Mouse (Mus musculus) heart, postnatal 14 days (tissue): ENCODE results near the gene Bpifc. TPM values are rescaled to one million over a fixed set of nuclear protein-coding genes. Genes with fewer than 3 reads are reported as not detected.

Source experiments
- DNase-seq, 2 experiments: peaks; one replicate each; pipeline ENCODE4 v3.0.0; 2021 to 2022
- intact Hi-C: fragments of 180-260 bp; cut with DNase I; formaldehyde crosslinking; loops from one replicate; pipeline ENCODE4 v1.15.1; 2025
- total RNA-seq, 2 experiments: library from RNA; stranded (reverse); gene quantifications; 2 replicates each; pipeline ENCODE4 v1.2.3; 2021

Bpifc gene
- total RNA-seq, 2 experiments from 2014 or later: not detected

DNA sequence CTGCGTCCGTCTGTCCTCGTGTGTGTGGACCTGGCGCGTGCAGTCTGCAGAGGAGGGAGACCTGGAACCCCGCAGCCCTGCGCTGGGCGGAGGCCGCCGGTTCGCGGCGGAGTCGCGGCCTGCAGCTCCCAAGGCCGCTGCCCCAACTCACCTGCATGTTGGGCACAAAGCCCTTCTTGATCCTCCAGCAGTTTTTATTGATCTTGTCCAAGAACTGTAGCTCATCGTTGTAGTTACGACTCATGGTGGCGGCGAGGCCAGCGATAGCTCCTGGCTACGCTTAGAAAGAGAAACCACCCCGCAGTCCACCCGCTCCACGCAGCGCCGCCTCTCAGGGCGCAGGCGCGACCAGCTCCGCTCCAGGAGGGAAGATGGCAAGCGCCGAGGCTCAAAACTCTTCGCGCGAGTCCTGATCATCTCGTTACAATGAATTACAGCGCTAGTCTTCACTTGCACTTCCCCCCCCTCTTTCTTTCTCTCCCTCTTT lies 54.2 kb downstream of the Bpifc start, which contains the start of gene Rtcb:
Rtcb (minus strand) TSS at position 360 of the 487 bp plus-strand sequence.
- intact Hi-C loops: loop anchor here (2.0 kb wide), 1 partner anchor 41 kb away; the partner anchor contains the start of gene Prdm4
- DNase-seq: peak; percentile 97 to 99

DNA sequence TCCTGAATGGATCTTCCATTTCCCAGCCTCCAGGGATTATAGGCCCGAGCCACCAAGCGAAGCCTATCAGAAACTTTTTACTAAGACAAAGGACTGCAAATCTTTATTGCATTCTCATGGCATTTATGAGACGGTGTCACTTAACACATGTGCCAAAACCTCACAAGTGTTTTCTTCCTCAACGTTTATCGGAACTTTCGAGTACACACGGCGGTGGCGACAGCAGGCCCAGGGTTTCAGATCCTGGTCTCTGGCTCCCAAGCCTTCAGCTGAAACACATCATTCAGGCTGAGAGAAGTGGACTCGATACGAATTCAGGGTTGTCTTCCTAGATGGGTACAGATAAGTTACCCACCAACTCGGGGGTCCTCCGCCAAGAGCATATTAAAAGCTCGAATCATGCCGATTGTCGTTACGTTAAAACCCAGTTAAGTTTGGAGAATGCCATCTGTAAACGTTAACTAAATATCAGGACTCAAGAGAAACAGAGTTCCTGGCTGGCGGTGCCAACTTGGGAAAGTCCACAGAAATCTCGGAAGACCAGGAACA lies 54.8 kb downstream of the Bpifc start:
- intact Hi-C loops: loop anchor here (2.0 kb wide), 1 partner anchor 40 kb away; the partner anchor contains the start of gene Prdm4
- peak in 1 of 2 experiments; percentile 2 for DNase-seq

DNA sequence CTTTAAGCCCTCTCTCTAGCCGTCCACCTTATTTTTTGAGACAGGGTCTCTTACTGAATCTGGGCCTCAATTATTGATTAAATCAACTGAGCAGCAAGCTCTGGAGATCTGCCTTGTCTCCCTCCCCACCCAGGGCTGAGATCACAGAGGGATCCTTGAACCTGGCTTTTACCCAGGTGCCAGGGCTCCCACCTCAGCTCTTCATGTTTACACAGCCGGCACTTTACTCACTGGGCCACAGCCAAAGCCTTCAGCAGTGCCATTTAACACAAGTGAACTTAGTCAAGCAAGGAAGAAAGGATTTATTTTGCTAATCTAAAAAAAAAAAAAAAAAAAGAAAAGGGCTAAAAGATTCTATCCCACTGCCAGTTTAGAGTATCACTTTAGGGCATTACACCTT lies 57.3 kb downstream of the Bpifc start:
- DNase-seq: no peak
- intact Hi-C loops: no loop called here

DNA sequence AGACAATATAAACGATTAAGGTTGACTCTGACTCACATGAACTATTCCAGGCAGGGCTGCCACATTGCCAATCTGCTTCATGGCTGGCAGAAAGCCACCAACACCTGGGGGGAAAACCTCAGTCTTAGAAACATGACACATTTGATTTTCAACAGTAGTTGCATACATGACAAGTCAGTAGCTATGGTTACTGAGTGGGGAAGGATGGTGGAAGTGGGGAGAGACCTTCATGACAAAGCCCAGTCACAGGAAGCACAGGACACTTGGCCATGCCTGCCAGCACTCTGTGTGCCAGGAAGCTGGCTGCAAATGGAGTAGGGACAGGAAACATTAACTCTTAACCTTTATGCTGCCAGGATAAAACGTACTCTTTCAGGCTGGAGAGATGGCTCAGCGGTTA lies 58.3 kb downstream of the Bpifc start:
- DNase-seq: peak in 1 of 2 experiments; percentile 4
- intact Hi-C loops: no loop called here

DNA sequence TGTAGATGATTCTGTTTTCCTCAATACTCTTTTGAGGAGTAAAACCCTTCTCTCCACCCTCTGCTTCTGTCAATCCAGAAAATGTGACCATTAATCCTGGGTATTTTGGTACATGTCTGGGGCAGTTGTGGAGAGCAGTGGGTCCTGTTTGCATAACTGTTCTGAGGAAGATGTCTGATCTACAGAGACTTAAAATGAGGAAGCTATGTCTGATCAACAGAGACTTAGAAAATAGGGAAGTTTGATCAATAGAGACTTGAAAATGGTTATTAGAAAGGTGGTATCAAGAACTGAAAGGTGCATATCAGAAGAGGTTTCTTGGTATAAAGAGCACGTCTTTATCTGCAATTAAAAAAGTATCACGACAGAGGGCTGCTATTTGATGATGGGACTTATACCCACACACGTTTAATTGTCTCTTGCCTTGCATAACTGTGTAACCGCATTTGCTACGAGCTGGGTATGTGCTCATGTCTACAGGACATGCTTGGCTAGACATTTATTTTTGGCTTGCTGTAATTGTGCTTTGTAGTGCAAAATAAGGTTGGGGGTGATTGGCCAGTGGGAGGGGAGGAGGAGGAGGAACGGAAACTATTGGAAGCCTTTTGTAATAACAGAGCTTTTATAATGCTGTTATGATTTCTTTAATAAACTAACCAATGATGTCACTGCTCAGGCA lies 59.8 kb downstream of the Bpifc start:
- intact Hi-C loops: no loop called here
- DNase-seq: no peak

DNA sequence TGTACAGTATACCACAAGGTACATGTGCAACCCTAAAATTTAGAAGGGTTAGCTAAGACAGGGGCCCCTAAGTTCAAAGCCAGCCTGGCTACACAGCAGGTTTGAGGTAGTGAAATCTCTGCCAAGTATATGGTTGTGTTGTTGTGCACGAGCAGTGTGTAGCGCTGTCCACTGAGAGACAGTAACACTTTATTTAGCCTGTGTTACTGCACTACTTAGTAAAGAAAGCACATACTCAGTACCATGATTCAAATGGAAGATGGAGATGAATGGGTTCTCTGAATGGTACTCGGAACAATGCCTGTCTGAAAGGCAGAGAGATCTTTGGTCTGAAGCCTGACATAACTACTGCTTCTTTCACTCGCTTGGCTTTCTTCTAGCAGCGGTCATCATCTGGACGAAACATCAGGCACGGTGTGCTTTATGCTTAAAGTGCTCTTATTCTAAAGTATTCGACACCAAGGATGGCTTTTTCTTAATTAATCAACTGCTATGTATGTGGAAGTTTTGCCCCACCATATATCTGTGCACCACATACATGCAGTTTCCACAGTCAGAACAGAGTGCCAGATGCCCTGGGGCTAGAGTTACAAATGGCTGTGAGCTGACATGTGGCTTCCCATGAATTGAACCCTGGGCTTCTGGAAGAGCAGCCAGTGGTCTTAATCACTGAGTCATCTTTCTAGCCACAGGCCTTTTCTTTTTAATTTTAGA lies 63.1 kb downstream of the Bpifc start:
- intact Hi-C loops: no loop called here
- no peak for DNase-seq

DNA sequence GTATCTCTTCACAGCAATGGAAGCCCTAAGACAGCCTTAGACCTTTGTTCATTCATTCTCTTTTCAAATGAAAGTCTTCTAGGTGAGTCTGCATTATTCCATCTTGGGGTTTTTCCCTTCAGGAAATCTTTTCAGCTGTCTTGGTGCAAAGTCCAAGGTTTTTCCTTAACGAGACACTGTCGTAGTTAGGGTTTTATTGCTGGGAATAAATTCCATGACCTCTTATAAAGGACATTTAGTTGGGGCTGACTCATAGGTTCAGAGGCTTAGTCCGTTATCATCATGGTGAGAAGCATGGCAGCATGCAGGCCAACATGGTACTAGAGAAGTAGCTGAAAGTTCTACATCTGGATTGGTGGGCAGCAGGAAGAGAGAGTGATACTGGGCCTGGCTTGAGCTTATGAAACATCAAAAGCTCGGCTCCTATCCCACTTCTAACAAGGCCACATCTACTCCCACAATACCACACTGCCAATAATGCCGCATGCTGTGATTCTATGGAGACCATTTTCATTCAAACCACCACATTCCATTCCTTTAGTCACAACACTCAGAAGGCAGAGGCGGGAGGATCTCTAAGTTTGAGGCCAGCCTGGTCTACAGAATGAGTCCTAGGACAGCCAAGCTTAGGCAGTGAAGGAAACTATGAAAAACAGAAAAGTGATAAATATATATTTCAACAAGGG lies 75.3 kb downstream of the Bpifc start:
- intact Hi-C loops: no loop called here
- DNase-seq: no peak

DNA sequence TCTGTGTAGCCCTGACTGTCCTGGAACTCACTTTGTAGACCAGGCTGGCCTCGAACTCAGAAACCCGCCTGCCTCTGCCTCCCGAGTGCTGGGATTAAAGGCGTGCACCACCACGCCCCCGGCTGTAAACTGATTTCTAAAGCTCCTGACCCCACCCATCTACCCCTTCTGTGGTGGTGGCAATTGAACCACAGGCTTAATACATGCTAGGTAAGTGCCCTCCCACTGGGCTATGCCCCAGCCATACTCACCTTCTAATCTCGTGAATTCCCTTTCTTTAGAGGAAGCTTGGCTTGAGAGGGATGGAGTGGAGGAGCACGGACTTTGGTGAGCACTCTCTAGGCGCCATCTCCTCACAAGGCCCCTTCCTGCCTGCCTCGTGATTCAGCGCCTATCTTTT lies 81.7 kb downstream of the Bpifc start:
- no peak for DNase-seq
- intact Hi-C loops: no loop called here

DNA sequence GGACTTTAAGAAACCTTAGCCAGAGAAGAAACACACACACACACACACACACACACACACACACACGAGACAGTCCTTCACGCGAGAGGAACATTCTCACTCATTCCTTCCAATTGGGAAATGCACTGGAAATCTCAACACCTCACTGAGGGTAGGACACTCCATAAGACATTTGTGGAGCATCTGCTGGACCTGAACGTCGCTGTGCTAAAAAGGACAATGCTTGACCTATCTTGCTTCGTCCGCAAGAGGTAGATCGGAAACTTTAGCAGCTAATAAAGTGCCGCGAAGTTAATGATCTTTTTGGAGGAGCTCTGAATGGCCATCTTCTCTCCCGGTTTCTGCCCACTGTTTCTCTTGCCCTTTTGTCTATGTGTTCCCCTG lies 82.5 kb downstream of the Bpifc start:
- DNase-seq: no peak
- intact Hi-C loops: no loop called here

DNA sequence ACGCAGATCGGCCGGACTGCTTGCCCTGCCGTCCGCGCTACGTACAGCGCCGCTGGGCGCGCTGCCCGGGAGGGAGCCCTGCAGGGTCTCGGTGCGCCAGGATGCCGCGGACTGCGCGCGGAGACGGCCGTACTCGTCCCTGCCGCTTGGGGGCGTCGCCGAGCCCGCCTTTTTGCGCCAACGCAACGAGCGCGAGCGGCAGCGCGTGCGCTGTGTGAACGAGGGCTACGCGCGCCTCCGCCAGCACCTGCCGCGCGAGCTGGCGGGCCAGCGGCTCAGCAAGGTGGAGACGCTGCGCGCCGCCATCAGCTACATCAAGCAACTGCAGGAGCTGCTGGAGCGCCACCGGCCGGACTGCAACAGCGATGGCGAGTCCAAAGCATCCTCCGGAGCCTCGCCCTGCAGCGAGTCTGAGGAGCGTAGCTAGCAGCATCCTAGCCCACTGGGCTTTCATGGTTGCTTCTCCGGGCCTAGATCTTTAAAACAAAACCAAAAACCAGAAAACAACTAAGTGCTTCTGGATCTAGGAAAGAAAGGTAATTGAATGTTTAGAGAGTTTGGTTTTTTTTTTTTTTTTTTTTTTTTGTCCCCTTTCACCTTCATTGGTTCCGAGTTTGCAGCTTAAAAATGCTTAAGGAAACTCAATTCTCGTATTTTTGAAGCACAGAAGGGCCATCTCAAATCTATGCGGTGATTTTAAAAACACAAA lies 83.0 kb downstream of the Bpifc start:
- peak; percentile 45 to 51 for DNase-seq
- intact Hi-C loops: no loop called here

DNA sequence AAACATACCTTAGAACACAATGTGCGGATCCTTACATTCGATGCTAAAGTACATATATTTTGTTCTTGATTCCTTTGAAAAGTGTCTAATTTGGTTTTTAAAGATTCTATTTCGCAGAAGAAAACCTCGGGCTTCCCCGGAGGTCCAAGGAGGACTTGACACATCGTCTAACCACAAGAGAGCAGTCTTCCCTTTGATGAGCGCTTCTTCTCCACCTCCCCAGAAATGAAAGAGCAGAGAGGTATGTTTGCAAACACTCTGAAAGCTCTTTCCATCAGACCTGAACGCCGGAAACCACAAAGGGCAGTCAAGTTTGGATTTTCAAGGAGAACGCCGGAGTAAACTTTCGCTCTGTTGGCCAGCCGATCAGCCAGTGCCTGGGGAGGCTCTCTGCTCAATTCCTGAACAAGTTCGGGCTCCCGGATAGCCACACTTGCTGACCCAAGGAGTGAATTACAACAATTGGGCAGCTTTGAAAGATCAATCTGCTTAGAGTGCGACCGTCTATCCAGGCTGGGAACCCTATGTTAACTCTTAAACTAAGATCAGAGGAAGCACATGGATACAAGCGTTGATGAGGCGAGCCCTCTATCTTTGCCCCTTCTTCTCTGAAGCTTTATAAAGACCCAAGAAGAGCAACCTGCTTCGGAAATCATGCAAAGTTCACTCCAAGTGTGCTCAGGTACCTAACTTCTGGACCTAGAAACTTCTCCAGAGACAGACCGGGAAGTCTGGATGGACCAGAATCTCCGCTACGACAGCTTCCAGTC lies 83.8 kb downstream of the Bpifc start, which contains the start of gene Ascl4:
Ascl4 (plus strand) TSS at position 6 of the 770 bp plus-strand sequence.
- peak in 1 of 2 experiments; percentile 5 for DNase-seq
- intact Hi-C loops: no loop called here

DNA sequence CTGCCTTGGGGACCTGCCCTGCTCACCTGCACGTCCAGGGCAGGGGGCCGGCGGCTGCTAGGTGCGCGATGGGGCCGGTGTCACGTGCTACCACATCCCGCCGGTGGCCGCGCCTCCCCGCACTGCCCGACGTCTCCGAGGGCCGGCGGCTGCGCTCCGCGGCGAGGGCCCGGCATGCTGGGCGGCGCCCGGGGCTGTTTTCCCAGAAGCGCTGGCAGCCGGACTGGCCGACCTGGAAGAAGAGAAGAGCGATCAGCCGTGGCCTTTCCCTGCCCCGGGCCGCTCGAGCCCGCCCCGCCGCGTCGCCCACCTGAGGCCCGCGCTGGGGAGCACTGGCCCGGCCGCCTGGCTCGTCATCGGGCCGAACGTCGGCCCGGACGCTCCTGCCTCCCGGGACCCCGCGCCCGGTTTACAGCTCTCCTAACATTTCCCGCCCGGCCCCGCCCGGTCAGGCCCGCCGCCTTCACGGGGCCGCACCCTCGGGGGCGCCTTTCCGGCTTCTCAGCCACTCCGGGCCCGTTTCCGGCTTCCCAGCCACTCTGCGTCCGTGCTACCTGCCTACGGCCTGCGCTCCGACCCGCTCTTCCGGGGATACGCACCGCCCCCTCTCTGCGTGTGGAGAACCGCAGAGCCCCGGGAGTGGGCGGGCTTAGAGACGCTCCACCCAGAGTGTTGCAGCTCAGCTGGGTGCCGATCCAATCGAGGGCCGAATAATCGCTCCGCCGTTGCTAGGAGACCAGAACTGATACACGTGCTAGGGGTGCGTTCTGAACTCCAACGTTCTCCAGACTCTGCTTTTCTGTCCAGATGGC lies 95.0 kb downstream of the Bpifc start, which contains the start of gene Prdm4:
Prdm4 (minus strand) TSS at position 645 of the 812 bp plus-strand sequence.
- peak; percentile 96 for DNase-seq
- intact Hi-C loops: loop anchor here (2.0 kb wide), 1 partner anchor 40 kb away; the partner anchor contains the start of gene Rtcb

Other genes with a start within 250 kb of the Bpifc start
- 10 to 100 TPM; 13.3 to 13.7 TPM for gene Pwp1, start 182.4 kb downstream of the Bpifc start, total RNA-seq
- gene Prdm4, start 94.8 kb downstream of the Bpifc start, total RNA-seq: 10 to 100 TPM; 11.3 to 15.6 TPM
- gene Ascl4, start 84.2 kb downstream of the Bpifc start, total RNA-seq: not detected
- gene Rtcb, start 54.1 kb downstream of the Bpifc start, total RNA-seq: 10 to 100 TPM; 71.2 to 73.5 TPM
- gene Fbxo7, start 10.1 kb upstream of the Bpifc start, total RNA-seq: 10 to 100 TPM; 14.4 to 15.3 TPM